Mouse (Mus musculus): Measurements from ENCODE around the gene Rgs19. TPM values are rescaled to one million over a fixed set of nuclear protein-coding genes. Genes with fewer than 3 reads are reported as not detected.

The Rgs19 gene
- total and polyA plus RNA-seq, 2 experiments from 2014 or later: 63.6 to 65.2 TPM

GRCm38 (mm10) chr2:181670285-181670912 lies 23.4 kb downstream of the Rgs19 start:
- no peak overlapping the region for H3K27ac ChIP-seq (ENCODE audit: low read depth, low read length)
- no peaks in the 10 kb centered on the region for H3K36me3 ChIP-seq (ENCODE audit: insufficient read depth, low read length)
- peak overlapping the region; percentile 54 for H3K4me2 ChIP-seq (ENCODE audit: low read depth, low read length, poor library complexity, severe bottlenecking)
- H3K27me3 ChIP-seq (ENCODE audit: insufficient read depth, low read length): peaks cover 46% of the 10 kb centered on the region
- peak overlapping the region; percentile 41 for H3K4me3 ChIP-seq (ENCODE audit: low read depth, low read length)
- TF ChIP-seq CTCF (IDR thresholded peaks at IDR 0.05): peak; percentile 16; the same call in 1 of the 2 replicates
- DNase-seq (ENCODE audit: low spot score) (no peak), ATAC-seq (ENCODE audit: low FRiP score) (peak; percentile 11; the same call in 1 of the 2 replicates)
- H3K9me3 ChIP-seq (ENCODE audit: low read length): no peaks in the 10 kb centered on the region
- H3K4me1 ChIP-seq (ENCODE audit: insufficient read depth, low read length): peaks cover 8% of the 10 kb centered on the region
- 0 out of 2 replicates have a peak overlapping the region, but pooled peaks have one; percentile 24 for H3K9ac ChIP-seq (replicated peaks; ENCODE audit: low read length, poor library complexity, severe bottlenecking)
- 6% methylated on average over 43 of the region's 56 CpGs for WGBS

GRCm38 (mm10) chr2:181663298-181663630 lies 30.5 kb downstream of the Rgs19 start:
- DNase-seq (ENCODE audit: low spot score) (no peak), ATAC-seq (ENCODE audit: low FRiP score) (no peak)
- no peak for TF ChIP-seq CTCF (IDR thresholded peaks at IDR 0.05)
- Histone ChIP-seq H3K27ac (ENCODE audit: low read depth, low read length) (no peak overlapping the region), H3K4me2 (ENCODE audit: low read depth, low read length, poor library complexity, severe bottlenecking) (no peak overlapping the region), H3K36me3 (ENCODE audit: insufficient read depth, low read length) (no peaks in the 10 kb centered on the region), H3K4me1 (ENCODE audit: insufficient read depth, low read length) (no peaks in the 10 kb centered on the region), H3K9me3 (ENCODE audit: low read length) (no peaks in the 10 kb centered on the region), H3K9ac (replicated peaks; ENCODE audit: low read length, poor library complexity, severe bottlenecking) (no peak overlapping the region), H3K4me3 (ENCODE audit: low read depth, low read length) (no peak overlapping the region), H3K27me3 (ENCODE audit: insufficient read depth, low read length) (no peaks in the 10 kb centered on the region)
- 40% methylated on average over 4 of the region's 4 CpGs for WGBS

GRCm38 (mm10) chr2:181662620-181663297 lies 31.0 kb downstream of the Rgs19 start:
- H3K4me2 ChIP-seq (ENCODE audit: low read depth, low read length, poor library complexity, severe bottlenecking): no peak overlapping the region
- H3K9me3 ChIP-seq (ENCODE audit: low read length): no peaks in the 10 kb centered on the region
- DNase-seq (ENCODE audit: low spot score) (no peak), ATAC-seq (ENCODE audit: low FRiP score) (no peak)
- H3K27ac ChIP-seq (ENCODE audit: low read depth, low read length): no peak overlapping the region
- no peaks in the 10 kb centered on the region for H3K4me1 ChIP-seq (ENCODE audit: insufficient read depth, low read length)
- H3K36me3 ChIP-seq (ENCODE audit: insufficient read depth, low read length): no peaks in the 10 kb centered on the region
- H3K9ac ChIP-seq (replicated peaks; ENCODE audit: low read length, poor library complexity, severe bottlenecking): no peak overlapping the region
- no peak for TF ChIP-seq CTCF (IDR thresholded peaks at IDR 0.05)
- 96% methylated on average over 3 of the region's 3 CpGs for WGBS
- H3K4me3 ChIP-seq (ENCODE audit: low read depth, low read length): no peak overlapping the region
- H3K27me3 ChIP-seq (ENCODE audit: insufficient read depth, low read length): no peaks in the 10 kb centered on the region

- peak; percentile 83 for ATAC-seq (ENCODE audit: low FRiP score)
- H3K9ac ChIP-seq (replicated peaks; ENCODE audit: low read length, poor library complexity, severe bottlenecking): no peak overlapping the region
- H3K9me3 ChIP-seq (ENCODE audit: low read length): no peaks in the 10 kb centered on the region
- 11% methylated on average over 9 of the region's 9 CpGs for WGBS
- H3K27ac ChIP-seq (ENCODE audit: low read depth, low read length): no peak overlapping the region
- H3K36me3 ChIP-seq (ENCODE audit: insufficient read depth, low read length): peaks cover 23% of the 10 kb centered on the region
- peak; percentile 82 for TF ChIP-seq CTCF (IDR thresholded peaks at IDR 0.05)
- H3K27me3 ChIP-seq (ENCODE audit: insufficient read depth, low read length): no peaks in the 10 kb centered on the region
- DNase-seq (ENCODE audit: low spot score): peak; percentile 71
- H3K4me3 ChIP-seq (ENCODE audit: low read depth, low read length): no peak overlapping the region
- H3K4me2 ChIP-seq (ENCODE audit: low read depth, low read length, poor library complexity, severe bottlenecking): no peak overlapping the region
- no peaks in the 10 kb centered on the region for H3K4me1 ChIP-seq (ENCODE audit: insufficient read depth, low read length)
Observed at GRCm38 (mm10) chr2:181659609-181660055, 34.1 kb downstream of the Rgs19 start.

- DNase-seq (ENCODE audit: low spot score): no peak
- Histone ChIP-seq H3K36me3 (ENCODE audit: insufficient read depth, low read length) (peaks cover 25% of the 10 kb centered on the region), H3K27ac (ENCODE audit: low read depth, low read length) (no peak overlapping the region), H3K9me3 (ENCODE audit: low read length) (no peaks in the 10 kb centered on the region), H3K4me2 (ENCODE audit: low read depth, low read length, poor library complexity, severe bottlenecking) (no peak overlapping the region), H3K9ac (replicated peaks; ENCODE audit: low read length, poor library complexity, severe bottlenecking) (no peak overlapping the region), H3K4me1 (ENCODE audit: insufficient read depth, low read length) (no peaks in the 10 kb centered on the region), H3K27me3 (ENCODE audit: insufficient read depth, low read length) (no peaks in the 10 kb centered on the region), H3K4me3 (ENCODE audit: low read depth, low read length) (no peak overlapping the region)
- ATAC-seq (ENCODE audit: low FRiP score): 0 out of 2 replicates have a peak, but pooled peaks have one; percentile 45
- WGBS: 36% methylated on average over 17 of the region's 17 CpGs
- TF ChIP-seq CTCF (IDR thresholded peaks at IDR 0.05): no peak
Observed at GRCm38 (mm10) chr2:181658930-181659555, 34.7 kb downstream of the Rgs19 start.

GRCm38 (mm10) chr2:181658528-181658927 lies 35.2 kb downstream of the Rgs19 start:
- DNase-seq (ENCODE audit: low spot score) (no peak), ATAC-seq (ENCODE audit: low FRiP score) (no peak)
- Histone ChIP-seq H3K36me3 (ENCODE audit: insufficient read depth, low read length) (peaks cover 25% of the 10 kb centered on the region), H3K9ac (replicated peaks; ENCODE audit: low read length, poor library complexity, severe bottlenecking) (no peak overlapping the region), H3K9me3 (ENCODE audit: low read length) (no peaks in the 10 kb centered on the region), H3K4me2 (ENCODE audit: low read depth, low read length, poor library complexity, severe bottlenecking) (no peak overlapping the region), H3K27me3 (ENCODE audit: insufficient read depth, low read length) (no peaks in the 10 kb centered on the region), H3K27ac (ENCODE audit: low read depth, low read length) (no peak overlapping the region), H3K4me1 (ENCODE audit: insufficient read depth, low read length) (no peaks in the 10 kb centered on the region), H3K4me3 (ENCODE audit: low read depth, low read length) (no peak overlapping the region)
- WGBS: 86% methylated on average over 7 of the region's 7 CpGs
- no peak for TF ChIP-seq CTCF (IDR thresholded peaks at IDR 0.05)
